Mouse (Mus musculus): ENCODE data around the gene Tent2.

Gene Tent2

GRCm38 (mm10) chr13:93141184-93141583 is 51.0 kb downstream of the Tent2 start:
- no peak for DNase-seq (ENCODE audit: low spot score)

GRCm38 (mm10) chr13:93138059-93138458 is 54.1 kb downstream of the Tent2 start:
- no peak for DNase-seq (ENCODE audit: low spot score)

- DNase-seq (ENCODE audit: low spot score): no peak
Observed at GRCm38 (mm10) chr13:93137098-93137497, 55.1 kb downstream of the Tent2 start.

- no peak for DNase-seq (ENCODE audit: low spot score)
Observed at GRCm38 (mm10) chr13:93136251-93136650, 55.9 kb downstream of the Tent2 start.

GRCm38 (mm10) chr13:93135501-93135900 is 56.7 kb downstream of the Tent2 start:
- DNase-seq (ENCODE audit: low spot score): no peak

- no peak for DNase-seq (ENCODE audit: low spot score)
Observed at GRCm38 (mm10) chr13:93130674-93131073, 61.5 kb downstream of the Tent2 start.

GRCm38 (mm10) chr13:93128961-93129360 is 63.2 kb downstream of the Tent2 start:
- no peak for DNase-seq (ENCODE audit: low spot score)

GRCm38 (mm10) chr13:93128111-93128860 is 63.9 kb downstream of the Tent2 start:
- DNase-seq (ENCODE audit: low spot score): no peak

- DNase-seq (ENCODE audit: low spot score): no peak
Observed at GRCm38 (mm10) chr13:93122321-93122720, 69.9 kb downstream of the Tent2 start.

GRCm38 (mm10) chr13:93117241-93117640 is 74.9 kb downstream of the Tent2 start:
- no peak for DNase-seq (ENCODE audit: low spot score)

- no peak for DNase-seq (ENCODE audit: low spot score)
Observed at GRCm38 (mm10) chr13:93102340-93103090, 89.7 kb downstream of the Tent2 start.

- DNase-seq (ENCODE audit: low spot score): no peak
Observed at GRCm38 (mm10) chr13:93098596-93098995, 93.6 kb downstream of the Tent2 start.

GRCm38 (mm10) chr13:93096643-93097042 is 95.5 kb downstream of the Tent2 start:
- DNase-seq (ENCODE audit: low spot score): no peak
